Mouse (Mus musculus) bone marrow, adult 2 months (tissue): ENCODE measurements around the gene Pdlim1.

ENCODE experiments used
- CTCF ChIP-seq: fragments of 200-500 bp; IDR thresholded peaks from 2 replicates; pipeline ENCODE4 v1.5.1; 2011; ENCODE audit warnings: low read length, control low read depth; ENCODE audit not compliant: control insufficient read depth, insufficient read depth
- POLR2A ChIP-seq: fragments of 200-500 bp; IDR thresholded peaks from 2 replicates; pipeline ENCODE4 v1.6.1; 2011; ENCODE audit warnings: low read depth, mild to moderate bottlenecking, control low read depth, low read length, borderline replicate concordance; ENCODE audit not compliant: control insufficient read depth

DNA sequence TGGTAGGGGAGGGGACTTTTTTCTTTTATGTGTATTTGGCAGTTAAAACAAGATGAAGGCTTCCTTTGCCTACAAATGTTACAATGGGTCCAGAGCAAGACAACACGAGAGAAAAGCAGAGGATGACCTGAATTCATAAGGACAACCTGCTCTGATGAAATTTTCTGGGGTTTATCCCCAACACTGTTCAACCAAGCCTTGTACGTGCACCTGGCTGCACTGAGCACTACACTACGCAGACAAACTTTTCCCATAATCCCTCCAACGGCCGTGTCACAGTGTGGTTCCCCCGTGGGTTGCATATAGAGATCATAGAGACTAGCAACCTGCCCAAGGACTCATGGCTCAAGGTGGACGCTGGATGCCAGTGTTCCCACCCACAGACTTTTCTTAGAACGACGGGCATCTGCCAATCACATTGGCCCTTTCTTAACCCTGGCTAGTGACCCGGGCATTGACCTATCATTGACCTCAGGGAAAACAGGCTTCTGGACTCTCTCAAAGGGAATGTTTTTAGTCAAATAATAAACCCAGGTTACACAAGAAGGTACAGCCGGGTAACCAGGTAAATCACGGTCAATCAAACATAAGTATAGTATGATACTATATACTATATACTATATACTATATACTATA lies 45.0 kb downstream of the Pdlim1 start:
- no peak for TF ChIP-seq POLR2A
- TF ChIP-seq CTCF: no peak
